Mouse (Mus musculus): ENCODE results near the gene Cwc25.

- TF ChIP-seq CTCF (IDR thresholded peaks at IDR 0.05; ENCODE audit: control insufficient read depth, insufficient read depth, insufficient read length): no peak
- TF ChIP-seq CEBPB (IDR thresholded peaks at IDR 0.05; ENCODE audit: low read depth): no peak
Observed at GRCm38 (mm10) chr11:97811569-97812362, 45.4 kb upstream of the Cwc25 start.

Data from C2C12 (cell line).